Mouse (Mus musculus) kidney, postnatal 0 days (tissue): Measurements from ENCODE around the gene Dlgap1. TPM values are rescaled to one million over a fixed set of nuclear protein-coding genes. Genes with fewer than 3 reads are reported as not detected.
"Not testable (repeated sequence)": the region's sequence is repeated elsewhere in the genome, so short reads cannot be mapped to it uniquely, and the experiment has no call there.

ENCODE experiments used
- ATAC-seq: fragments of 200-750 bp; cut with Nextera tagmentation; replicated peaks from 2 replicates; pipeline ENCODE4 v1.8.0; 2017; ENCODE audit warnings: low read depth, moderate number of reproducible peaks, moderate TSS enrichment, moderate library complexity; ENCODE audit not compliant: low FRiP score
- DNase-seq: peaks from one replicate; pipeline ENCODE4 v3.0.0-alpha.2; 2016; ENCODE audit warnings: low spot score
- H3K27ac ChIP-seq: fragments of 300-500 bp; sonication (generic); 2 replicates; pipeline ENCODE4 v1.5.1; 2014; ENCODE audit warnings: mild to moderate bottlenecking
- H3K27me3 ChIP-seq: fragments of 300-500 bp; sonication (generic); 2 replicates; pipeline ENCODE4 v1.6.1; 2014; ENCODE audit warnings: low read length, mixed read lengths; ENCODE audit not compliant: insufficient read depth
- H3K36me3 ChIP-seq: fragments of 300-500 bp; sonication (generic); 2 replicates; pipeline ENCODE4 v1.6.1; 2014; ENCODE audit warnings: low read length, mixed read lengths; ENCODE audit not compliant: insufficient read depth
- H3K4me1 ChIP-seq: fragments of 300-500 bp; sonication (generic); replicated peaks from 2 replicates; pipeline ENCODE4 v1.6.1; 2014; ENCODE audit warnings: antibody characterized with exemption, low read length, mixed read lengths; ENCODE audit not compliant: insufficient read depth
- H3K4me2 ChIP-seq: fragments of 300-500 bp; sonication (generic); 2 replicates; pipeline ENCODE4 v1.6.1; 2014; ENCODE audit warnings: mild to moderate bottlenecking, low read length, moderate library complexity, mixed read lengths
- H3K4me3 ChIP-seq: fragments of 300-500 bp; sonication (generic); replicated peaks from 2 replicates; pipeline ENCODE4 v1.5.1; 2014; ENCODE audit warnings: low read depth, low read length
- H3K9ac ChIP-seq: fragments of 300-500 bp; sonication (generic); 2 replicates; pipeline ENCODE4 v1.6.1; 2014; ENCODE audit warnings: low read depth, low read length
- H3K9me3 ChIP-seq: fragments of 300-500 bp; sonication (generic); replicated peaks from 2 replicates; pipeline ENCODE4 v1.6.1; 2016; ENCODE audit warnings: low read length, inconsistent platforms, mixed read lengths
- CTCF ChIP-seq: IDR thresholded peaks from 2 replicates; pipeline ENCODE4 v1.5.1; 2016; ENCODE audit warnings: antibody characterized with exemption, low read depth, mild to moderate bottlenecking, moderate library complexity
- WGBS: fragments of 180-500 bp; shearing (Covaris S2); extraction: QIAGEN DNeasy Blood & Tissue Kit; methylation state at CpG from one replicate; pipeline ENCODE4 v1.1.7; 2014; 5-methylcytosine and 5-hydroxymethylcytosine counted together
- polyA plus RNA-seq: library from polyadenylated mRNA; unstranded; fragments of >200 nt; fragmentation: Nextera tagmentation; extraction: Ambion mirVana; gene quantifications from 2 replicates; pipeline ENCODE4 v1.2.1, GENCODE M21; 2015

The Dlgap1 gene
- polyA plus RNA-seq, 1 experiment from 2014 or later = 3.6 TPM

DNA sequence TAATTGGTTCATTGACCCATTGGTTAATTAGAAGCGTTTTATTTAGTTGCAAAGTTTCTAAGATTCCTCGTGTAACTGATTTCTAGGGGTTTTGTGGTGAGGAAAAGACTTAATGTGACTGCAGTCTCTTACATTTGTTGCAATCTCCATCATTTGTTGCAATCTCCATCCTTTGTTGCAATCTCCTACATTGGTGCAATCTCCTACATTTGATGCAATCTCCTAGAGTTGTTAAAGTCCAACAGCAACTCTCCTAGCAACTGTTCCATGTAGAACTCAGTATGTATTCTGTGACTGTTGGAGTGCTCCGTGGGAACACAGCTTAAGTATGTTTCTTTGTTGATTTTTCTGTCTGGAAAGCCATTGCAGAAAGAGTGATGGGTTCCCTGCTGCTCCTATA lies 565.4 kb downstream of the Dlgap1 start:
- no peaks in the 10 kb centered on the region for H3K9me3 ChIP-seq
- H3K4me2 ChIP-seq = no peak overlapping the region
- WGBS = 68% methylated on average over 3 of the region's 3 CpGs
- H3K36me3 ChIP-seq = no peaks in the 10 kb centered on the region
- no peak overlapping the region for H3K27ac ChIP-seq
- ATAC-seq = no peak
- no peak for DNase-seq
- H3K4me3 ChIP-seq = no peak overlapping the region
- TF ChIP-seq CTCF = no peak
- no peak overlapping the region for H3K9ac ChIP-seq
- no peaks in the 10 kb centered on the region for H3K4me1 ChIP-seq
- no peaks in the 10 kb centered on the region for H3K27me3 ChIP-seq

DNA sequence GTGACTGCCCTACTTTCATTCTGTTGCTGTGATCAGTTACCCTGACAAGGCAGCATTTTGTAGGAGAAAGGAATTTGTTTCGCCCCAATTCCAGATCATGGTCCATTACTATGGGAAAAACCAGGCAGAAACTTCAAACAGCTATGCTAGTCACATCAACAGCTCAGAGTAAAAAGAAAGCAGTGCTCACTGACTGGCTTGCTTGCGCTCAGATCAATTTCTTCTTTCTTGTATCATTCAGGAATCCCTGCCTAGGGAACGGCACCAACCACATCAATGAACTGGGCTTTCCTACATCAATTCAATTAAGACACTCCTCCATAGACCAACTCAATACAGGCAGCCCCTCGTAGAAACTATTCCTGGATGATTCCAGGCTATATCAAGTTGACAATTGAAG lies 572.9 kb downstream of the Dlgap1 start:
- H3K4me1 ChIP-seq = no peaks in the 10 kb centered on the region
- no peak overlapping the region for H3K9ac ChIP-seq
- no peak overlapping the region for H3K4me3 ChIP-seq
- H3K27me3 ChIP-seq = no peaks in the 10 kb centered on the region
- TF ChIP-seq CTCF = no peak
- no peak overlapping the region for H3K4me2 ChIP-seq
- H3K27ac ChIP-seq = no peak overlapping the region
- 89% methylated on average over 4 of the region's 4 CpGs for WGBS
- DNase-seq (no peak), ATAC-seq (no peak)
- H3K9me3 ChIP-seq = no peaks in the 10 kb centered on the region
- H3K36me3 ChIP-seq = no peaks in the 10 kb centered on the region

DNA sequence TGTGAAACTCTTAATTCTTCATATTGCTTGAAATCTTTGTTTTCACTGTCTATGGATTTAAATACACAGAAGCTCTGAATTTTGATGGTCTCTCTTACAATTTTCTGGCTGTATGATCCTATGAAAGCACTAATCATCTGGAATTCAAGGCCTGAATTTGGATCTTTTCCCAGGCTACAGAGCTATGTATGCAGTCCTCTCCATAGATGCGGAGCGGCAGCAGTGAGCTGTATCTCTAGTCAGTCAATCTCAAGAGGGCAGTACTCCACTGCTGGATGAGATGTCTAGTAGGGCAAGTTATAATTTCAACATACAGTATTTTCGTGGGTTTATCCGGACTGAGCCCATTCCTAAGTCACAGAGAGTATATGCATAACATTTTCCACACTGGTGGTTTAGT lies 581.9 kb downstream of the Dlgap1 start:
- no peaks in the 10 kb centered on the region for H3K9me3 ChIP-seq
- no peaks in the 10 kb centered on the region for H3K36me3 ChIP-seq
- no peak overlapping the region for H3K27ac ChIP-seq
- ATAC-seq = no peak
- H3K9ac ChIP-seq = no peak overlapping the region
- no peaks in the 10 kb centered on the region for H3K4me1 ChIP-seq
- DNase-seq = no peak
- no peak overlapping the region for H3K4me2 ChIP-seq
- WGBS = 82% methylated on average over 4 of the region's 4 CpGs
- no peaks in the 10 kb centered on the region for H3K27me3 ChIP-seq
- no peak for TF ChIP-seq CTCF
- H3K4me3 ChIP-seq = no peak overlapping the region

GRCm38 (mm10) chr17:70561547-70561946 lies 592.7 kb downstream of the Dlgap1 start:
- WGBS = 30% methylated on average over 7 of the region's 7 CpGs
- DNase-seq (no peak), ATAC-seq (no peak)
- Histone ChIP-seq H3K27ac (no peak overlapping the region), H3K27me3 (no peaks in the 10 kb centered on the region), H3K4me3 (no peak overlapping the region), H3K4me1 (no peaks in the 10 kb centered on the region), H3K9ac (no peak overlapping the region), H3K36me3 (no peaks in the 10 kb centered on the region), H3K4me2 (peak overlapping the region; percentile 28; the same call in 1 of the 2 replicates), H3K9me3 (no peaks in the 10 kb centered on the region)
- no peak for TF ChIP-seq CTCF

DNA sequence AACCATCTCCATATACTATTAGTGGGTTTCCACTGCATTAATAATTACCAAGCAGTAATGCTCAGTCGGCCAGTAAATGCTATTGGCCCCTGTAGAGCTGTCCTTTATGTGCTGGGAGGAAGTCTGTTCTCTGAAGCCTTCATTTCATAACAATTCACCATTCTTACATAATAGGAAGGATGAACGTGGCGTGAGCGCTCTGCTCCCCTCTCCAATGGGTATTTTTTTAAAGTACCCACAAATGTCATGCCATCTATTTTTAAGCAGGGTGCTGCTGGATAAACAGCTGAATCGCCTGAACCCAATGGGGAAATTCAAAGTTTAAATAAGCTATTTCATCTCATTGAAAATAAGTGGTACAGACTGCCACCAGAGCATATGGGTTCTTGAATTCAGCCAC lies 602.0 kb downstream of the Dlgap1 start:
- Histone ChIP-seq H3K27ac (no peak overlapping the region), H3K4me3 (no peak overlapping the region), H3K9ac (no peak overlapping the region), H3K36me3 (no peaks in the 10 kb centered on the region), H3K9me3 (no peaks in the 10 kb centered on the region), H3K4me1 (no peaks in the 10 kb centered on the region), H3K4me2 (no peak overlapping the region), H3K27me3 (no peaks in the 10 kb centered on the region)
- no peak for TF ChIP-seq CTCF
- WGBS = 72% methylated on average over 5 of the region's 5 CpGs
- DNase-seq = no peak
- no peak for ATAC-seq

- no peaks in the 10 kb centered on the region for H3K36me3 ChIP-seq
- no peaks in the 10 kb centered on the region for H3K4me1 ChIP-seq
- 73% methylated on average over 8 of the region's 8 CpGs for WGBS
- H3K4me3 ChIP-seq = no peak overlapping the region
- no peak overlapping the region for H3K27ac ChIP-seq
- TF ChIP-seq CTCF = no peak
- H3K27me3 ChIP-seq = no peaks in the 10 kb centered on the region
- no peak for DNase-seq
- no peak overlapping the region for H3K9ac ChIP-seq
- no peak overlapping the region for H3K4me2 ChIP-seq
- H3K9me3 ChIP-seq = no peaks in the 10 kb centered on the region
- ATAC-seq = no peak
Measured at GRCm38 (mm10) chr17:70583042-70583441, 614.2 kb downstream of the Dlgap1 start.

DNA sequence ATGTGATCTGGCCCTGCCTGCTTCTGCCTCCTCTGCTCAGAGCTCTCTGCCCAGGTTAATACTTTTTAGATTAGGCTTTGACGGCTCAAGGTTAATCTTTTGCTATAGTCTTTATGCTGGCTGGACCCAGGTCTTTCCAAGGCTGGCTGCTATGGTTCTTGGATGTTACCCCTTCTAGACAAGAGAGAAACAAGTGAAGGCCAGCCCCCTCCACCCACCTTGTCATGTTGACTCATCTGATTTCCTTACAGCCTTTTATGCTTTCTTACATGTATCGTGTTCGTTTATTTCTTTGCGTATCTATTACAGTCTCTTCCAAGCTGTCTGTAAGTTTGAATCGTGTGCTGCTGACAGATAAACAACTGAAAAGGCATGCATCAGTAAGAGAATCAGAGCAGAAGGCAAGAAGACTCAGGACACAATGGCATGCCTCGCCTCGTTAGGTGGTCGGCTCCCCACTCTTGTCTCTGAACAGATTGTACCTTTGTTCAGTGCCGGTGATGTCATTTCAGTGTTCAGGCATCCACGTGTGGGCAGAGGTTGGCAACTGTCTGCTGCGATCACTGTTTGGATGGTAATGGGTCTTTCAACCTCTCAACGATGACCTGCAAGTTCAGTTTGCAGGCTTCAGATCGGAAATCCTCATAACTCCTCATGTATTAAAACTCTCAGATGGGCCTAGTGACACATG lies 618.0 kb downstream of the Dlgap1 start:
- no peak overlapping the region for H3K4me3 ChIP-seq
- H3K4me2 ChIP-seq = no peak overlapping the region
- no peaks in the 10 kb centered on the region for H3K4me1 ChIP-seq
- H3K9ac ChIP-seq = no peak overlapping the region
- no peaks in the 10 kb centered on the region for H3K9me3 ChIP-seq
- no peak for ATAC-seq
- 75% methylated on average over 13 of the region's 13 CpGs for WGBS
- H3K36me3 ChIP-seq = no peaks in the 10 kb centered on the region
- TF ChIP-seq CTCF = no peak
- H3K27ac ChIP-seq = no peak overlapping the region
- no peaks in the 10 kb centered on the region for H3K27me3 ChIP-seq
- no peak for DNase-seq

GRCm38 (mm10) chr17:70587975-70588630 lies 619.2 kb downstream of the Dlgap1 start:
- ATAC-seq, H3K27me3 ChIP-seq: not testable (repeated sequence)

More at GRCm38 (mm10) chr17:70587975-70588630, 619.2 kb downstream of the Dlgap1 start:
- H3K4me3 ChIP-seq, H3K27ac ChIP-seq, H3K9me3 ChIP-seq, H3K36me3 ChIP-seq, H3K4me2 ChIP-seq, H3K4me1 ChIP-seq, H3K9ac ChIP-seq, DNase-seq: not testable (repeated sequence)
- 84% methylated on average over 2 of the region's 4 CpGs for WGBS
